Mouse (Mus musculus): ENCODE measurements around the gene Alpi.

Alpi gene

GRCm38 (mm10) chr1:87059042-87059665 is 42.3 kb downstream of the Alpi start:
- DNase-seq (ENCODE audit: low read depth, low spot score), result no peak

- no peak for DNase-seq (ENCODE audit: low read depth, low spot score)
These were observed 44.3 kb downstream of the Alpi start for GRCm38 (mm10) chr1:87057075-87057474.

DNA sequence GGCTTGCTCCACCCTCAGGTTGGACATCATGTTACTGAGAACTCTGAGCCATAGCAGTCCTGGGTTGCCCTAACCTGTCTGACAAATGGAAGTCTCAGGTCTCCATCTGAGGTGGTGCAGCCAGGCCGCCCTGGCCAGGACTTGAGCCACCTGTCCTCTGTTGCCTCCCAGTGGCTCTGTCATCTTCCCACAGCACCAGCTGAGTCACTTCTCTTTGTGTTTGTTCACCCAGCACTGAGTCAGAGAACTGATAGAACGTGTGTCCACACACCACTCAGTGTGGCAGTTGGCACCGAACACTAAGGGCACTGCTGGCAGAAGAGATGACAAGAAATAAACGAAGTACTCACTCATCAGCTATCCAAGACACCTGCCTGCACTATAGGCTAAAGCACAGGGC is 50.0 kb downstream of the Alpi start:
- DNase-seq (ENCODE audit: low read depth, low spot score), result no peak

DNA sequence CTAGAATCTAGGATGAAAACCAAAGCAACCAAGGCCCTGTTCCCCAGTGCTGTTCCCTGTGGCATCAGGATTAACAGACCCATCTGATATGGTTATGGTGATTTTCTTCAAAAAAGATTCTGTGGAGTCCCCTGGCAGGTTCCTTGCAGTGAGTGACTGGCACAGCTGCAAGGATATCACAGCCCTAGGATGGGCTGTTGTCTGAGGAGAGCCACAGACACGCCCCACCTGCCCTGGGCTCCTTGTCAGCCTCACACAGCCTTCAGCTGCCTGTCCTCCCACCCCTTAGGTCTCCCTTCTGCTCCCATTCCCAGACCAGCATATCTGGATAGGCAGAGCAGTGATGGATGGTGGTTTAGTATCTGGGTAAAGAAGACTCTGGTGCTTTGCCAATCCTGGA is 50.7 kb downstream of the Alpi start:
- DNase-seq (ENCODE audit: low read depth, low spot score), result no peak

- DNase-seq (ENCODE audit: low read depth, low spot score), result no peak
These were observed 51.3 kb downstream of the Alpi start for GRCm38 (mm10) chr1:87050072-87050471.
